Mouse (Mus musculus): ENCODE measurements around the gene Olfr1012. TPM values are rescaled to one million over a fixed set of nuclear protein-coding genes. Genes with fewer than 3 reads are reported as not detected.
"Not testable (repeated sequence)": the region's sequence is repeated elsewhere in the genome, so short reads cannot be mapped to it uniquely, and the experiment has no call there.

Gene Olfr1012
- polyA plus RNA-seq, 2 experiments = not detected

GRCm38 (mm10) chr2:85766798-85767197, 4.2 kb upstream of the Olfr1012 start, which contains the start of gene Olfr1013:
Gene Olfr1013 (plus strand): TSS chr2:85767098.
- ATAC-seq (ENCODE audit: low FRiP score, low read depth) (no peak), DNase-seq (ENCODE audit: low spot score) (no peak)
- TF ChIP-seq POLR2A (IDR thresholded peaks at IDR 0.05; ENCODE audit: borderline replicate concordance, extremely low read depth, insufficient read depth, insufficient read length) = no peak
- Histone ChIP-seq H3K27ac (replicated peaks; ENCODE audit: low read depth, low read length) (no peak within 1 kb of the TSS), H3K4me2 (replicated peaks; ENCODE audit: low read depth, low read length, severe bottlenecking) (no peak within 1 kb of the TSS), H3K9me3 (ENCODE audit: control insufficient read depth, low read length) (no peaks in the 10 kb centered on the region), H3K9ac (ENCODE audit: low read depth, low read length, severe bottlenecking) (no peak within 1 kb of the TSS), H3K36me3 (ENCODE audit: control insufficient read depth, insufficient read depth, low read length) (no peaks in the 10 kb centered on the region), H3K4me3 (replicated peaks; ENCODE audit: low read length) (no peak within 1 kb of the TSS), H3K27me3 (ENCODE audit: control insufficient read depth, insufficient read depth, low read length) (no peaks in the 10 kb centered on the region), H3K4me1 (ENCODE audit: control insufficient read depth, insufficient read depth, low read length) (no peaks in the 10 kb centered on the region)

- TF ChIP-seq POLR2A (IDR thresholded peaks at IDR 0.05; ENCODE audit: borderline replicate concordance, extremely low read depth, insufficient read depth, insufficient read length) = no peak
- 81% methylated on average over 4 of the region's 4 CpGs for WGBS
- DNase-seq (ENCODE audit: low spot score) (no peak), ATAC-seq (ENCODE audit: low FRiP score, low read depth) (no peak)
- Histone ChIP-seq H3K4me1 (ENCODE audit: control insufficient read depth, insufficient read depth, low read length) (no peaks in the 10 kb centered on the region), H3K4me3 (replicated peaks; ENCODE audit: low read length) (no peak overlapping the region), H3K9me3 (ENCODE audit: control insufficient read depth, low read length) (no peaks in the 10 kb centered on the region), H3K9ac (ENCODE audit: low read depth, low read length, severe bottlenecking) (no peak overlapping the region), H3K27ac (replicated peaks; ENCODE audit: low read depth, low read length) (no peak overlapping the region), H3K4me2 (replicated peaks; ENCODE audit: low read depth, low read length, severe bottlenecking) (no peak overlapping the region), H3K36me3 (ENCODE audit: control insufficient read depth, insufficient read depth, low read length) (no peaks in the 10 kb centered on the region), H3K27me3 (ENCODE audit: control insufficient read depth, insufficient read depth, low read length) (no peaks in the 10 kb centered on the region)
Observed at GRCm38 (mm10) chr2:85753822-85754221, 8.7 kb downstream of the Olfr1012 start.

- H3K36me3 ChIP-seq (ENCODE audit: control insufficient read depth, insufficient read depth, low read length) = no peaks in the 10 kb centered on the region
Observed at GRCm38 (mm10) chr2:85725793-85726192, 36.8 kb downstream of the Olfr1012 start.

GRCm38 (mm10) chr2:85715119-85715518, 47.4 kb downstream of the Olfr1012 start, which contains the start of gene Olfr1009:
Gene Olfr1009 (plus strand): TSS chr2:85715419.
- Histone ChIP-seq H3K4me1 (ENCODE audit: control insufficient read depth, insufficient read depth, low read length) (no peaks in the 10 kb centered on the region), H3K27ac (replicated peaks; ENCODE audit: low read depth, low read length) (no peak within 1 kb of the TSS), H3K9me3 (ENCODE audit: control insufficient read depth, low read length) (no peaks in the 10 kb centered on the region), H3K36me3 (ENCODE audit: control insufficient read depth, insufficient read depth, low read length) (no peaks in the 10 kb centered on the region), H3K4me2 (replicated peaks; ENCODE audit: low read depth, low read length, severe bottlenecking) (no peak within 1 kb of the TSS), H3K27me3 (ENCODE audit: control insufficient read depth, insufficient read depth, low read length) (no peaks in the 10 kb centered on the region), H3K9ac (ENCODE audit: low read depth, low read length, severe bottlenecking) (no peak within 1 kb of the TSS), H3K4me3 (replicated peaks; ENCODE audit: low read length) (no peak within 1 kb of the TSS)
- no peak for TF ChIP-seq POLR2A (IDR thresholded peaks at IDR 0.05; ENCODE audit: borderline replicate concordance, extremely low read depth, insufficient read depth, insufficient read length)
- WGBS = 82% methylated on average over 1 of the region's 1 CpGs
- DNase-seq (ENCODE audit: low spot score) (no peak), ATAC-seq (ENCODE audit: low FRiP score, low read depth) (no peak)

More at GRCm38 (mm10) chr2:85725793-85726192, 36.8 kb downstream of the Olfr1012 start:
- Histone ChIP-seq H3K4me3 (replicated peaks; ENCODE audit: low read length) (no peak overlapping the region), H3K9ac (ENCODE audit: low read depth, low read length, severe bottlenecking) (no peak overlapping the region), H3K4me1 (ENCODE audit: control insufficient read depth, insufficient read depth, low read length) (no peaks in the 10 kb centered on the region), H3K27me3 (ENCODE audit: control insufficient read depth, insufficient read depth, low read length) (no peaks in the 10 kb centered on the region), H3K9me3 (ENCODE audit: control insufficient read depth, low read length) (no peaks in the 10 kb centered on the region), H3K4me2 (replicated peaks; ENCODE audit: low read depth, low read length, severe bottlenecking) (no peak overlapping the region), H3K27ac (replicated peaks; ENCODE audit: low read depth, low read length) (no peak overlapping the region)
- WGBS = 15% methylated on average over 3 of the region's 3 CpGs
- TF ChIP-seq POLR2A (IDR thresholded peaks at IDR 0.05; ENCODE audit: borderline replicate concordance, extremely low read depth, insufficient read depth, insufficient read length) = no peak
- ATAC-seq (ENCODE audit: low FRiP score, low read depth) (no peak), DNase-seq (ENCODE audit: low spot score) (peak; percentile 45)

GRCm38 (mm10) chr2:85711159-85711558, 51.4 kb downstream of the Olfr1012 start:
- no peak for DNase-seq (ENCODE audit: low spot score)
- ATAC-seq (ENCODE audit: low FRiP score, low read depth) = no peak
- Histone ChIP-seq H3K4me1 (ENCODE audit: control insufficient read depth, insufficient read depth, low read length) (no peaks in the 10 kb centered on the region), H3K4me3 (replicated peaks; ENCODE audit: low read length) (no peak overlapping the region), H3K27me3 (ENCODE audit: control insufficient read depth, insufficient read depth, low read length) (no peaks in the 10 kb centered on the region), H3K27ac (replicated peaks; ENCODE audit: low read depth, low read length) (no peak overlapping the region), H3K4me2 (replicated peaks; ENCODE audit: low read depth, low read length, severe bottlenecking) (no peak overlapping the region), H3K36me3 (ENCODE audit: control insufficient read depth, insufficient read depth, low read length) (no peaks in the 10 kb centered on the region), H3K9ac (ENCODE audit: low read depth, low read length, severe bottlenecking) (no peak overlapping the region), H3K9me3 (ENCODE audit: control insufficient read depth, low read length) (no peaks in the 10 kb centered on the region)
- TF ChIP-seq POLR2A (IDR thresholded peaks at IDR 0.05; ENCODE audit: borderline replicate concordance, extremely low read depth, insufficient read depth, insufficient read length) = no peak
- 27% methylated on average over 1 of the region's 1 CpGs for WGBS

- not testable (repeated sequence) for H3K4me2 ChIP-seq (replicated peaks; ENCODE audit: low read depth, low read length, severe bottlenecking); ATAC-seq (ENCODE audit: low FRiP score, low read depth)
- WGBS = 32% methylated on average over 2 of the region's 2 CpGs
Observed at GRCm38 (mm10) chr2:85710680-85711079, 51.9 kb downstream of the Olfr1012 start.

More at GRCm38 (mm10) chr2:85710680-85711079, 51.9 kb downstream of the Olfr1012 start:
- not testable (repeated sequence) for H3K27ac ChIP-seq (replicated peaks; ENCODE audit: low read depth, low read length); H3K4me3 ChIP-seq (replicated peaks; ENCODE audit: low read length); H3K4me1 ChIP-seq (ENCODE audit: control insufficient read depth, insufficient read depth, low read length); H3K9me3 ChIP-seq (ENCODE audit: control insufficient read depth, low read length); H3K36me3 ChIP-seq (ENCODE audit: control insufficient read depth, insufficient read depth, low read length); H3K27me3 ChIP-seq (ENCODE audit: control insufficient read depth, insufficient read depth, low read length); H3K9ac ChIP-seq (ENCODE audit: low read depth, low read length, severe bottlenecking); DNase-seq (ENCODE audit: low spot score)

Other genes with a start within 250 kb of the Olfr1012 start
- 2.2 and 3.9 TPM in 2 replicates for gene 4833423E24Rik, start 243.7 kb downstream of the Olfr1012 start, polyA plus RNA-seq (2012; rRNA removed)
- gene 4833423E24Rik, start 243.7 kb downstream of the Olfr1012 start, polyA plus RNA-seq (2014; fragmentation: Nextera tagmentation; extraction: Ambion mirVana) = 4.9 and 7.2 TPM in 2 replicates
- not detected in 2 replicates for gene Olfr996, start 183.6 kb downstream of the Olfr1012 start, polyA plus RNA-seq (2012; rRNA removed)
- gene Olfr996, start 183.6 kb downstream of the Olfr1012 start, polyA plus RNA-seq (2014; fragmentation: Nextera tagmentation; extraction: Ambion mirVana) = not detected in 2 replicates
- not detected in 2 replicates for gene Olfr998, start 173.8 kb downstream of the Olfr1012 start, polyA plus RNA-seq (2012; rRNA removed)
- gene Olfr998, start 173.8 kb downstream of the Olfr1012 start, polyA plus RNA-seq (2014; fragmentation: Nextera tagmentation; extraction: Ambion mirVana) = not detected in 2 replicates
- not detected in 2 replicates for gene Olfr1000, start 150.9 kb downstream of the Olfr1012 start, polyA plus RNA-seq (2012; rRNA removed)
- not detected in 2 replicates for gene Olfr1000, start 150.9 kb downstream of the Olfr1012 start, polyA plus RNA-seq (2014; fragmentation: Nextera tagmentation; extraction: Ambion mirVana)
- gene Olfr1002, start 112.1 kb downstream of the Olfr1012 start, polyA plus RNA-seq (2012; rRNA removed) = not detected in 2 replicates
- not detected in 2 replicates for gene Olfr1002, start 112.1 kb downstream of the Olfr1012 start, polyA plus RNA-seq (2014; fragmentation: Nextera tagmentation; extraction: Ambion mirVana)
- not detected in 2 replicates for gene Olfr154, start 98.3 kb downstream of the Olfr1012 start, polyA plus RNA-seq (2012; rRNA removed)
- not detected in 2 replicates for gene Olfr154, start 98.3 kb downstream of the Olfr1012 start, polyA plus RNA-seq (2014; fragmentation: Nextera tagmentation; extraction: Ambion mirVana)
- gene Olfr1006, start 84.0 kb downstream of the Olfr1012 start, polyA plus RNA-seq (2012; rRNA removed) = not detected in 2 replicates
- not detected in 2 replicates for gene Olfr1006, start 84.0 kb downstream of the Olfr1012 start, polyA plus RNA-seq (2014; fragmentation: Nextera tagmentation; extraction: Ambion mirVana)
- gene Olfr1008, start 73.3 kb downstream of the Olfr1012 start, polyA plus RNA-seq (2012; rRNA removed) = not detected in 2 replicates
- not detected in 2 replicates for gene Olfr1008, start 73.3 kb downstream of the Olfr1012 start, polyA plus RNA-seq (2014; fragmentation: Nextera tagmentation; extraction: Ambion mirVana)
- not detected in 2 replicates for gene Olfr1009, start 47.3 kb downstream of the Olfr1012 start, polyA plus RNA-seq (2012; rRNA removed)
- not detected in 2 replicates for gene Olfr1009, start 47.3 kb downstream of the Olfr1012 start, polyA plus RNA-seq (2014; fragmentation: Nextera tagmentation; extraction: Ambion mirVana)
- not detected in 2 replicates for gene Olfr1013, start 4.3 kb upstream of the Olfr1012 start, polyA plus RNA-seq (2012; rRNA removed)
- not detected in 2 replicates for gene Olfr1013, start 4.3 kb upstream of the Olfr1012 start, polyA plus RNA-seq (2014; fragmentation: Nextera tagmentation; extraction: Ambion mirVana)
- not detected in 2 replicates for gene Olfr1014, start 9.9 kb upstream of the Olfr1012 start, polyA plus RNA-seq (2012; rRNA removed)
- gene Olfr1014, start 9.9 kb upstream of the Olfr1012 start, polyA plus RNA-seq (2014; fragmentation: Nextera tagmentation; extraction: Ambion mirVana) = not detected in 2 replicates
- gene Olfr1015, start 19.3 kb upstream of the Olfr1012 start, polyA plus RNA-seq (2012; rRNA removed) = not detected in 2 replicates
- not detected in 2 replicates for gene Olfr1015, start 19.3 kb upstream of the Olfr1012 start, polyA plus RNA-seq (2014; fragmentation: Nextera tagmentation; extraction: Ambion mirVana)
- not detected in 2 replicates for gene Olfr1016, start 39.8 kb upstream of the Olfr1012 start, polyA plus RNA-seq (2012; rRNA removed)
- not detected in 2 replicates for gene Olfr1016, start 39.8 kb upstream of the Olfr1012 start, polyA plus RNA-seq (2014; fragmentation: Nextera tagmentation; extraction: Ambion mirVana)
- not detected in 2 replicates for gene Olfr1018, start 55.7 kb upstream of the Olfr1012 start, polyA plus RNA-seq (2012; rRNA removed)
- not detected in 2 replicates for gene Olfr1018, start 55.7 kb upstream of the Olfr1012 start, polyA plus RNA-seq (2014; fragmentation: Nextera tagmentation; extraction: Ambion mirVana)
- not detected in 2 replicates for gene Olfr1019, start 82.7 kb upstream of the Olfr1012 start, polyA plus RNA-seq (2012; rRNA removed)
- gene Olfr1019, start 82.7 kb upstream of the Olfr1012 start, polyA plus RNA-seq (2014; fragmentation: Nextera tagmentation; extraction: Ambion mirVana) = not detected in 2 replicates
- gene Olfr1020, start 84.3 kb upstream of the Olfr1012 start, polyA plus RNA-seq (2012; rRNA removed) = not detected in 2 replicates
- not detected in 2 replicates for gene Olfr1020, start 84.3 kb upstream of the Olfr1012 start, polyA plus RNA-seq (2014; fragmentation: Nextera tagmentation; extraction: Ambion mirVana)
- not detected in 2 replicates for gene Olfr1022, start 105.8 kb upstream of the Olfr1012 start, polyA plus RNA-seq (2012; rRNA removed)
- gene Olfr1022, start 105.8 kb upstream of the Olfr1012 start, polyA plus RNA-seq (2014; fragmentation: Nextera tagmentation; extraction: Ambion mirVana) = not detected in 2 replicates
- not detected in 2 replicates for gene Olfr1023, start 122.9 kb upstream of the Olfr1012 start, polyA plus RNA-seq (2012; rRNA removed)
- not detected in 2 replicates for gene Olfr1023, start 122.9 kb upstream of the Olfr1012 start, polyA plus RNA-seq (2014; fragmentation: Nextera tagmentation; extraction: Ambion mirVana)
- gene Olfr1024, start 142.3 kb upstream of the Olfr1012 start, polyA plus RNA-seq (2012; rRNA removed) = not detected in 2 replicates
- gene Olfr1024, start 142.3 kb upstream of the Olfr1012 start, polyA plus RNA-seq (2014; fragmentation: Nextera tagmentation; extraction: Ambion mirVana) = not detected in 2 replicates
- gene Olfr1025-ps1, start 152.4 kb upstream of the Olfr1012 start, polyA plus RNA-seq (2012; rRNA removed) = not detected in 2 replicates
- gene Olfr1025-ps1, start 152.4 kb upstream of the Olfr1012 start, polyA plus RNA-seq (2014; fragmentation: Nextera tagmentation; extraction: Ambion mirVana) = not detected in 2 replicates
- not detected in 2 replicates for gene Olfr1026, start 158.8 kb upstream of the Olfr1012 start, polyA plus RNA-seq (2012; rRNA removed)
- gene Olfr1026, start 158.8 kb upstream of the Olfr1012 start, polyA plus RNA-seq (2014; fragmentation: Nextera tagmentation; extraction: Ambion mirVana) = not detected in 2 replicates
- 0.01 TPM in 1 of 2 replicates, not detected in the other for gene Olfr1028, start 187.7 kb upstream of the Olfr1012 start, polyA plus RNA-seq (2012; rRNA removed)
- gene Olfr1028, start 187.7 kb upstream of the Olfr1012 start, polyA plus RNA-seq (2014; fragmentation: Nextera tagmentation; extraction: Ambion mirVana) = not detected in 2 replicates
- not detected in 2 replicates for gene Olfr1029, start 211.1 kb upstream of the Olfr1012 start, polyA plus RNA-seq (2012; rRNA removed)
- not detected in 2 replicates for gene Olfr1029, start 211.1 kb upstream of the Olfr1012 start, polyA plus RNA-seq (2014; fragmentation: Nextera tagmentation; extraction: Ambion mirVana)
- not detected in 2 replicates for gene Olfr1030, start 216.5 kb upstream of the Olfr1012 start, polyA plus RNA-seq (2012; rRNA removed)
- not detected in 2 replicates for gene Olfr1030, start 216.5 kb upstream of the Olfr1012 start, polyA plus RNA-seq (2014; fragmentation: Nextera tagmentation; extraction: Ambion mirVana)
- gene Olfr1031, start 227.5 kb upstream of the Olfr1012 start, polyA plus RNA-seq (2012; rRNA removed) = not detected in 2 replicates
- gene Olfr1031, start 227.5 kb upstream of the Olfr1012 start, polyA plus RNA-seq (2014; fragmentation: Nextera tagmentation; extraction: Ambion mirVana) = not detected in 2 replicates
- not detected in 2 replicates for gene Olfr1032, start 242.8 kb upstream of the Olfr1012 start, polyA plus RNA-seq (2012; rRNA removed)
- gene Olfr1032, start 242.8 kb upstream of the Olfr1012 start, polyA plus RNA-seq (2014; fragmentation: Nextera tagmentation; extraction: Ambion mirVana) = not detected in 2 replicates